Mouse (Mus musculus): Measurements from ENCODE around the gene Ciapin1. TPM values are rescaled to one million over a fixed set of nuclear protein-coding genes. Genes with fewer than 3 reads are reported as not detected.
"Not testable (repeated sequence)": the region's sequence is repeated elsewhere in the genome, so short reads cannot be mapped to it uniquely, and the experiment has no call there.

Gene Ciapin1
- polyA plus RNA-seq, 1 experiment from 2014 or later: 46.6 TPM

- not testable (repeated sequence) for H3K27me3 ChIP-seq; H3K9ac ChIP-seq; H3K9me3 ChIP-seq (replicated peaks); ATAC-seq (ENCODE audit: insufficient read depth); H3K4me2 ChIP-seq; H3K4me3 ChIP-seq (replicated peaks); H3K27ac ChIP-seq (replicated peaks)
- 78% methylated on average over 11 of the region's 11 CpGs for WGBS (ENCODE audit: insufficient replicate concordance)
- peaks cover 25% of the 10 kb centered on the region for H3K4me1 ChIP-seq (replicated peaks)
- H3K36me3 ChIP-seq (replicated peaks): peaks cover 65% of the 10 kb centered on the region
Measured at GRCm38 (mm10) chr8:94854761-94855160, 16.6 kb upstream of the Ciapin1 start.

DNA sequence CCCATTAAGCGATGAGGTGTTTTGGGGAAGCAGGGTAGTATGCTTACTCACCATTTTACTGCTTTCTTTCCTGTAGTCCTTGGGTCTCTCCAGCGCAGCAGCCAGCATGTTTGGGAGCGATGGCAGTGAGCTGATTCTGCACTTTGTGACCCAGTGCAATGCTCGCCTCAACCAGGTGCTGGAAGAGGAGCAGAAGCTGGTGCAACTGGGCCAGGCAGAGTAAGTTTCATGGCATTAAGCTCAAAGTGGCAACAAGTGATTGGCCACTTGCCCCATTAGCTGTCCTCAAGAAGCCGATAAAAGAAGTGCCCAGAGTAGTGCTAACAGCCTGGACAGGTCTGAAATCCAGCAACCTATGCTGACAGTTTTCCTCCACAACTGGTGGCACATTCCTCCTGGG lies 11.9 kb upstream of the Ciapin1 start:
- Histone ChIP-seq H3K9ac (no peak overlapping the region), H3K27me3 (no peaks in the 10 kb centered on the region), H3K27ac (replicated peaks) (no peak overlapping the region), H3K9me3 (replicated peaks) (no peaks in the 10 kb centered on the region), H3K36me3 (replicated peaks) (peaks cover 87% of the 10 kb centered on the region), H3K4me1 (replicated peaks) (no peaks in the 10 kb centered on the region), H3K4me3 (replicated peaks) (no peak overlapping the region), H3K4me2 (no peak overlapping the region)
- 88% methylated on average over 5 of the region's 5 CpGs for WGBS (ENCODE audit: insufficient replicate concordance)
- no peak for ATAC-seq (ENCODE audit: insufficient read depth)

- 37% methylated on average over 2 of the region's 2 CpGs for WGBS (ENCODE audit: insufficient replicate concordance)
- Histone ChIP-seq H3K9me3 (replicated peaks) (no peaks in the 10 kb centered on the region), H3K36me3 (replicated peaks) (peaks cover 28% of the 10 kb centered on the region), H3K4me1 (replicated peaks) (peaks cover 29% of the 10 kb centered on the region), H3K9ac (no peak overlapping the region), H3K27me3 (no peaks in the 10 kb centered on the region), H3K4me2 (no peak overlapping the region), H3K27ac (replicated peaks) (no peak overlapping the region), H3K4me3 (replicated peaks) (no peak overlapping the region)
- no peak for ATAC-seq (ENCODE audit: insufficient read depth)
Measured at GRCm38 (mm10) chr8:94841183-94841582, 3.0 kb upstream of the Ciapin1 start.

DNA sequence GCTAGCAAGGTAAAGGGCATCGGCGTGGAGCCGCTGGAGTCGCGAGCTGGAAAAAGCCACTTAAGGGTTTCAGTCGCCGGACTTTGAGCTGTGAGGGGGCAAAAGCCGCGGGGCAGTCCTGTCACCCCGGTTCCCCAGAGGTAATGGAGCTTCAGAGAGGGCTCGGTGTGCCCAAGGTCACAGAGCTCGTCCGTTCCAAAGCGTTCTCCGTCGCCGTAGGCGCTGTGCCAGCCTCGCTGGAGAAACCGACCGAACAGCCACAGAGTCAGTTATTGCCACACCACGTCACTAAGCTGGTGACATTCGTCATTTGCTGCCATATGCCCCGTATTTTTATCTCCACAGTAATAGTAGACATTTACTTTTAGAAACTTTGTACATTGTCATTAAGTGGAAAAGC lies 442 bp upstream of the Ciapin1 start:
- H3K9ac ChIP-seq: peak overlapping the region; percentile 97
- peak overlapping the region; percentile 81 for H3K4me2 ChIP-seq
- WGBS (ENCODE audit: insufficient replicate concordance): under 1% methylated on average over 24 of the region's 24 CpGs
- H3K4me3 ChIP-seq (replicated peaks): peak overlapping the region; percentile 89
- ATAC-seq (ENCODE audit: insufficient read depth): peak; percentile 73
- H3K27me3 ChIP-seq: no peaks in the 10 kb centered on the region
- H3K27ac ChIP-seq (replicated peaks): peak overlapping the region; percentile 95
- H3K9me3 ChIP-seq (replicated peaks): no peaks in the 10 kb centered on the region
- H3K36me3 ChIP-seq (replicated peaks): 0 out of 2 replicates have a peak, but pooled peaks cover 6% of the 10 kb centered on the region
- H3K4me1 ChIP-seq (replicated peaks): peaks cover 50% of the 10 kb centered on the region

- no peak for ATAC-seq (ENCODE audit: insufficient read depth)
- H3K27me3 ChIP-seq: no peaks in the 10 kb centered on the region
- peak overlapping the region; percentile 95 for H3K27ac ChIP-seq (replicated peaks)
- no peaks in the 10 kb centered on the region for H3K9me3 ChIP-seq (replicated peaks)
- WGBS (ENCODE audit: insufficient replicate concordance): 42% methylated on average over 11 of the region's 11 CpGs
- H3K4me3 ChIP-seq (replicated peaks): peak overlapping the region; percentile 89
- peak overlapping the region; percentile 81 for H3K4me2 ChIP-seq
- peak overlapping the region; percentile 97 for H3K9ac ChIP-seq
- H3K36me3 ChIP-seq (replicated peaks): peaks cover 12% of the 10 kb centered on the region
- H3K4me1 ChIP-seq (replicated peaks): peaks cover 52% of the 10 kb centered on the region
Measured at GRCm38 (mm10) chr8:94836456-94837240, 1.5 kb downstream of the Ciapin1 start.

DNA sequence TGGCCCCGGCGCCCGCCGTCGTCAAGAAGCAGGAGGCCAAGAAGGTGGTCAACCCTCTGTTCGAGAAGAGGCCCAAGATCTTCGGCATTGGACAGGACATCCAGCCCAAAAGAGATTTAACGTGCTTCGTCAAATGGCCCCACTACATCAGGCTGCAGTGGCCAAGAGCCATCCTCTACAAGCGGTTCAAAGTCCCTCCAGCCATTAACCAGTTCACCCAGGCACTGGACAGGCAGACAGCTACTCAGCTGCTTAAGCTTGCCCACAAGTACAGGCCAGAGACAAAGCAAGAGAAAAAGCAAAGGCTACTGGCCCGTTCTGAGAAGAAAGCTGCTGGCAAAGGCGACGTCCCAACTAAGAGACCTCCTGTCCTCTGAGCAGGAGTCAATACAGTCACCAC lies 2.4 kb downstream of the Ciapin1 start:
- H3K36me3 ChIP-seq (replicated peaks): peaks cover 19% of the 10 kb centered on the region
- not testable (repeated sequence) for H3K4me3 ChIP-seq (replicated peaks); H3K9me3 ChIP-seq (replicated peaks); H3K27me3 ChIP-seq; ATAC-seq (ENCODE audit: insufficient read depth); H3K9ac ChIP-seq; H3K27ac ChIP-seq (replicated peaks)
- H3K4me1 ChIP-seq (replicated peaks): peaks cover 52% of the 10 kb centered on the region
- WGBS (ENCODE audit: insufficient replicate concordance): 92% methylated on average over 13 of the region's 13 CpGs
- peak overlapping the region; percentile 81; the same call in 1 of the 2 replicates for H3K4me2 ChIP-seq

GRCm38 (mm10) chr8:94833901-94834405 lies 4.2 kb downstream of the Ciapin1 start:
- H3K4me1 ChIP-seq (replicated peaks): peaks cover 38% of the 10 kb centered on the region
- H3K36me3 ChIP-seq (replicated peaks): peaks cover 37% of the 10 kb centered on the region
- not testable (repeated sequence) for H3K4me2 ChIP-seq; H3K27ac ChIP-seq (replicated peaks); H3K4me3 ChIP-seq (replicated peaks); H3K9ac ChIP-seq; H3K9me3 ChIP-seq (replicated peaks); H3K27me3 ChIP-seq; ATAC-seq (ENCODE audit: insufficient read depth)
- 55% methylated on average over 7 of the region's 7 CpGs for WGBS (ENCODE audit: insufficient replicate concordance)

DNA sequence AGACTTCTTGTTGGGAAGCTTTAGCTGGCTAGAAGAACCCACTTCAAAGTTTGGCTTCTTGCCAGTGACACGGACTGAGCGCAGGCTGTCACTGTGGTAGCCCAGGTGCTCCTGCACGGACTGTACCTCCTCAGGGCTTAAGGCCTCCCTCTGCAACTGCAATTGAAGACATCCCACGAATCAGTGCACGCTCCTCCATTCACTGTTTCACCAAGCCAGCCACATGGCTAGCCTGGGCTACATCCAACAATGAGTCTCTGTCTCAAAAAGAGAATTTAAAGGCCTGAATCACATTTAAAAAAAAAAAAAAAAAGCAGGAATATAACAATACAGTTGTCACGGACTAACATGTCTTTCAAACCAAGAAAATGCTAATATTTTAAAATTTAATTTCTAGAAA lies 9.9 kb downstream of the Ciapin1 start:
- peaks cover 90% of the 10 kb centered on the region for H3K36me3 ChIP-seq (replicated peaks)
- WGBS (ENCODE audit: insufficient replicate concordance): 79% methylated on average over 6 of the region's 6 CpGs
- no peak overlapping the region for H3K4me3 ChIP-seq (replicated peaks)
- no peaks in the 10 kb centered on the region for H3K9me3 ChIP-seq (replicated peaks)
- H3K9ac ChIP-seq: no peak overlapping the region
- H3K4me1 ChIP-seq (replicated peaks): no peaks in the 10 kb centered on the region
- H3K27me3 ChIP-seq: no peaks in the 10 kb centered on the region
- H3K4me2 ChIP-seq: no peak overlapping the region
- no peak for ATAC-seq (ENCODE audit: insufficient read depth)
- H3K27ac ChIP-seq (replicated peaks): no peak overlapping the region

DNA sequence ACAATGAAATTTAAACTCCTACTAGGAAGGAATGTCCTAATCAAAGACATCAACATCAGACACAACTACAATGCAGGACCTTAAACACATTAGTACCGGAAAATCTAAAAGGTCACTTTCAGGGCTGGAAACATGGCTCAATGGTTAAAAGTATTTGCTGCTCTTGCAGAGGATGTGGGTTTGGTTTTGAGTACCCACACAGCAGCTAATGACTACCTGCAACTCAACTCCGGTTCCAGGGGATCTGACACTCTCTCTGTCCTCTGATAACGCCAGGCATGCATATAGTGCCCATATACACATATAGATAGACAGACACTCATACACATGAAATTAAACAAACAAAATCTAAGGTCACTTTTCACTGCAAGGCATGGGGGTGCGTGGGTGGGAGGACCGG lies 11.9 kb downstream of the Ciapin1 start:
- WGBS (ENCODE audit: insufficient replicate concordance): 87% methylated on average over 5 of the region's 5 CpGs
- Histone ChIP-seq H3K4me1 (replicated peaks) (peaks cover 4% of the 10 kb centered on the region), H3K4me2 (no peak overlapping the region), H3K27ac (replicated peaks) (no peak overlapping the region), H3K27me3 (no peaks in the 10 kb centered on the region), H3K9me3 (replicated peaks) (no peaks in the 10 kb centered on the region), H3K9ac (no peak overlapping the region), H3K4me3 (replicated peaks) (no peak overlapping the region), H3K36me3 (replicated peaks) (peaks cover 95% of the 10 kb centered on the region)
- no peak for ATAC-seq (ENCODE audit: insufficient read depth)

DNA sequence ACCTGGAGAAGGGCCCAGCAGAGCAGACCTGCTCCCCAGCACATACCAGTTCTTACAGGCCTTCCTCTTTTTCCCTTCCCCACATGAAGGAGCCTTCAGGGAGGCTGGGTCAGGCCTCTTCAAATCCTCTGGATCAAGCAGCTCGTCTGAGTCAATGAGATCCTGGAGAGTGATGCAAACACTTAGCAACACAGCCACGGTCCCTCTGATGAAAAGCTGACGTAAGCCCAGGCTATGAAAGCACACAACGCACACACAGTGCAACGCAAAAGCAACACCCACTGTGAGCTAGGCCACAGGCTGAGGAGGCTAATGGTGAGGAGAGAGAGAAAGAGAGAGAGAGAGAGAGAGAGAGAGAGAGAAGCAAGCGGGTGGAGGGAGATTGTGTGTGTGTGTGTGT lies 13.0 kb downstream of the Ciapin1 start:
- Histone ChIP-seq H3K27ac (replicated peaks) (no peak overlapping the region), H3K9ac (no peak overlapping the region), H3K9me3 (replicated peaks) (no peaks in the 10 kb centered on the region), H3K4me2 (no peak overlapping the region), H3K27me3 (no peaks in the 10 kb centered on the region), H3K4me3 (replicated peaks) (no peak overlapping the region), H3K36me3 (replicated peaks) (peaks cover 94% of the 10 kb centered on the region), H3K4me1 (replicated peaks) (peaks cover 12% of the 10 kb centered on the region)
- 87% methylated on average over 6 of the region's 6 CpGs for WGBS (ENCODE audit: insufficient replicate concordance)
- no peak for ATAC-seq (ENCODE audit: insufficient read depth)

DNA sequence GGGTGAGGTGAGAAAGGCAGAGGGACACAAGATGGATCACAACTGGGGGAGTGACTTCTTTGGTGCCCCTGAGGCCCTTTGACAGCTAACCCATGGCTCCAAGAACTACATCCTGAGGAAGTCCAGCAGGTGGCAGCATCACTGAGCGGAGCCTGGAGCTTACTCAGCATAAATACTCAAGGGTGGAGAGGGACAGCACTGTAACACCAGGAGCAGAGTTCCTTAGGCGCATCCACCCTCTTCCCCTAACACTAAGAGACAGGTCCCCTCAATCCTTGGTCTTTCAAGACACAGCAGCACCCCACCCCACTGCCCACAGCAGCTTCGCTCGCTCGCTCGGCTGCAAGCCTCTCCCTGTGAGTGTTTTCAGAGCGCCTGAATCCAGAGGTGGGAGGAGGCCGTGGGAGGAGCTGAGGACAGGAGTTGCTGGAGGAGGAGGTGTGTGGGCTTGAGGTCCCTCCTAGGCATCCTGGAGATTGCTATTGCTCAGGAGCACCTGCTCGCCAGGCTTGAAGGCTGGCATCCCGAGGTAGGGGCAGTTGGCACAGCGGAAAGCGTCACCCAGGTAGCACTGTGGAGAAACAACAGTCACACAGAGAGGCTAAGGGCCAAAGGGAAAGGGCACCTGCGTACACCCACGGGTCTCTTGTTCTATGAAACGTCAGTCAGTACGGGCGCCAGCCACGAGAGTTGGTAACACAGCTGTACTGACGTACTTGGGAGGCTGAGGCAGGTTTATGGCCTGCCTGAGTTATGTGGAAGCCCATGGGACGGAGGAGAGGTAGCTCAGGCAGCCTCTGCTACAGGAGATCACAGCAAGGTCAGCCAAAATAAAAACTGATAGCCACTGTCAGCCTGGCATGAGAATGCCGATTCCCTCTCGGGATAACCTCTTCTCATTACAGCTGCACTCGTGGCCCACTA lies 15.3 kb downstream of the Ciapin1 start:
- no peak overlapping the region for H3K9ac ChIP-seq
- H3K27ac ChIP-seq (replicated peaks): no peak overlapping the region
- H3K4me1 ChIP-seq (replicated peaks): peaks cover 19% of the 10 kb centered on the region
- peaks cover 71% of the 10 kb centered on the region for H3K36me3 ChIP-seq (replicated peaks)
- H3K9me3 ChIP-seq (replicated peaks): no peaks in the 10 kb centered on the region
- peak; percentile 57; the same call in 1 of the 2 replicates for ATAC-seq (ENCODE audit: insufficient read depth)
- no peak overlapping the region for H3K4me3 ChIP-seq (replicated peaks)
- WGBS (ENCODE audit: insufficient replicate concordance): 85% methylated on average over 23 of the region's 23 CpGs
- no peaks in the 10 kb centered on the region for H3K27me3 ChIP-seq
- no peak overlapping the region for H3K4me2 ChIP-seq

All from liver, embryonic 15.5 days (tissue).